Mouse (Mus musculus): ENCODE measurements at regions not wholly inside any gene's neighbourhood (a gene's known extent, or its start where the extent isn't known, plus 50 kb on each side); places are given as distances from the start of the nearest gene placed in this dataset.

- TF ChIP-seq CTCF (IDR thresholded peaks at IDR 0.05; ENCODE audit: extremely low read depth, insufficient read depth, low read length) = no peak
- TF ChIP-seq POLR2A (IDR thresholded peaks at IDR 0.05; ENCODE audit: extremely low read depth, insufficient read depth, low read length) = no peak
These were observed 144.0 kb upstream of the Camk1g start for GRCm38 (mm10) chr1:193513929-193514710.

Measured in cortical plate, adult 2 months (tissue).